In genomic region chr11:60141285-60141608, GRCm38 (mm10) we compare ENCODE assay signal across 8 mouse cellular contexts. TPM values are rescaled to one million over a fixed set of nuclear protein-coding genes. Genes with fewer than 3 reads are reported as not detected.
DNase-seq lines count a peak whose midpoint lies in the region; ATAC-seq and TF ChIP-seq lines count a peak whose summit lies in the region.

No protein-coding gene starts in this region.

- peaks cover 30% of the 10 kb centered on the region for H3K36me3 ChIP-seq in lung, embryonic 14.5 days (ENCODE audit: insufficient read depth)
- peaks cover 29% of the 10 kb centered on the region for H3K36me3 ChIP-seq in embryonic facial prominence, embryonic 13.5 days
- H3K36me3 ChIP-seq in intestine, postnatal 0 days (ENCODE audit: control insufficient read depth, insufficient read depth), result peaks cover 7% of the 10 kb centered on the region
- H3K36me3 ChIP-seq in neural tube, embryonic 15.5 days, result 0 out of 2 replicates have a peak, but pooled peaks cover 9% of the 10 kb centered on the region

- ATAC-seq in lung, embryonic 14.5 days (ENCODE audit: insufficient read depth), result peak; percentile 23; the same call in 1 of the 2 replicates
- no peak for ATAC-seq in embryonic facial prominence, embryonic 13.5 days (ENCODE audit: insufficient number of reproducible peaks, insufficient read depth, low FRiP score, low TSS enrichment, low read depth)
- no peak for ATAC-seq in intestine, postnatal 0 days
- peak; percentile 4; the same call in 1 of the 2 replicates for ATAC-seq in neural tube, embryonic 15.5 days (ENCODE audit: low FRiP score)
- ATAC-seq in CD4-positive, CD25-positive, alpha-beta regulatory T cell, adult 4 months, result no peak

- no peak for DNase-seq in lung, embryonic 14.5 days
- DNase-seq in lung, postnatal 10 days, result no peak
- no peak for DNase-seq in adrenal gland, adult 2 months
- DNase-seq in ovary, postnatal 14 days (ENCODE audit: low spot score), result no peak

- H3K4me1 ChIP-seq in lung, embryonic 14.5 days (ENCODE audit: insufficient read depth), result peaks cover 24% of the 10 kb centered on the region
- peaks cover 40% of the 10 kb centered on the region for H3K4me1 ChIP-seq in embryonic facial prominence, embryonic 13.5 days
- H3K4me1 ChIP-seq in intestine, postnatal 0 days (replicated peaks; ENCODE audit: control insufficient read depth, insufficient read depth, low read length), result peaks cover 3% of the 10 kb centered on the region
- H3K4me1 ChIP-seq in neural tube, embryonic 15.5 days, result peaks cover 73% of the 10 kb centered on the region

- peak overlapping the region; percentile 3 for H3K9ac ChIP-seq in lung, embryonic 14.5 days
- H3K9ac ChIP-seq in embryonic facial prominence, embryonic 13.5 days, result peak overlapping the region; percentile 60
- no peak overlapping the region for H3K9ac ChIP-seq in intestine, postnatal 0 days (ENCODE audit: low read depth, low read length)
- H3K9ac ChIP-seq in neural tube, embryonic 15.5 days (replicated peaks), result peak overlapping the region; percentile 84

- peak overlapping the region; percentile 84 for H3K4me2 ChIP-seq in lung, embryonic 14.5 days
- H3K4me2 ChIP-seq in embryonic facial prominence, embryonic 13.5 days, result peak overlapping the region; percentile 91
- H3K4me2 ChIP-seq in intestine, postnatal 0 days (replicated peaks; ENCODE audit: low read depth), result peak overlapping the region; percentile 100
- peak overlapping the region; percentile 90 for H3K4me2 ChIP-seq in neural tube, embryonic 15.5 days

- H3K27me3 ChIP-seq in lung, embryonic 14.5 days (ENCODE audit: insufficient read depth, low read length), result no peaks in the 10 kb centered on the region
- H3K27me3 ChIP-seq in embryonic facial prominence, embryonic 13.5 days, result no peaks in the 10 kb centered on the region
- no peaks in the 10 kb centered on the region for H3K27me3 ChIP-seq in intestine, postnatal 0 days (replicated peaks; ENCODE audit: control insufficient read depth, insufficient read depth, low read length)
- no peaks in the 10 kb centered on the region for H3K27me3 ChIP-seq in neural tube, embryonic 15.5 days (replicated peaks)

- no peak overlapping the region for H3K27ac ChIP-seq in lung, embryonic 14.5 days (ENCODE audit: low read depth)
- H3K27ac ChIP-seq in embryonic facial prominence, embryonic 13.5 days, result no peak overlapping the region
- H3K27ac ChIP-seq in intestine, postnatal 0 days (ENCODE audit: low read depth, low read length), result no peak overlapping the region
- H3K27ac ChIP-seq in neural tube, embryonic 15.5 days (replicated peaks), result peak overlapping the region; percentile 94

- no peaks in the 10 kb centered on the region for H3K9me3 ChIP-seq in lung, embryonic 14.5 days (ENCODE audit: low read depth, low read length)
- no peaks in the 10 kb centered on the region for H3K9me3 ChIP-seq in embryonic facial prominence, embryonic 13.5 days
- no peaks in the 10 kb centered on the region for H3K9me3 ChIP-seq in intestine, postnatal 0 days (ENCODE audit: control insufficient read depth)
- no peaks in the 10 kb centered on the region for H3K9me3 ChIP-seq in neural tube, embryonic 15.5 days (replicated peaks)

- H3K4me3 ChIP-seq in lung, embryonic 14.5 days (ENCODE audit: low read depth, low read length), result peak overlapping the region; percentile 62
- H3K4me3 ChIP-seq in embryonic facial prominence, embryonic 13.5 days, result peak overlapping the region; percentile 76
- H3K4me3 ChIP-seq in intestine, postnatal 0 days (ENCODE audit: low read depth, low read length), result no peak overlapping the region
- peak overlapping the region; percentile 67 for H3K4me3 ChIP-seq in neural tube, embryonic 15.5 days (replicated peaks)

- WGBS in lung, embryonic 14.5 days, result 17% methylated on average over 7 of the region's 7 CpGs
- WGBS in embryonic facial prominence, embryonic 13.5 days, result 11% methylated on average over 7 of the region's 7 CpGs
- WGBS in intestine, postnatal 0 days, result 54% methylated on average over 7 of the region's 7 CpGs
- 8% methylated on average over 7 of the region's 7 CpGs for WGBS in neural tube, embryonic 15.5 days

- TF ChIP-seq CTCF in lung, embryonic 14.5 days (IDR thresholded peaks at IDR 0.05; ENCODE audit: low read depth), result no peak
- no peak for TF ChIP-seq CTCF in intestine, postnatal 0 days (IDR thresholded peaks at IDR 0.05; ENCODE audit: low read depth)

RNA-seq across cellular contexts. Expression of gene Rai1, which starts 36.4 kb away (rescaled TPM):
- polyA plus RNA-seq in lung, embryonic 14.5 days (2014; fragmentation: Nextera tagmentation; extraction: Ambion mirVana), result 31.8 and 37.8 TPM in 2 replicates
- polyA plus RNA-seq in embryonic facial prominence, embryonic 13.5 days (2015; fragmentation: Nextera tagmentation; extraction: Ambion mirVana), result 27.9 and 28.5 TPM in 2 replicates
- polyA plus RNA-seq in intestine, postnatal 0 days (2015; fragmentation: Nextera tagmentation; extraction: Ambion mirVana), result 10.1 and 10.6 TPM in 2 replicates
- polyA plus RNA-seq in neural tube, embryonic 15.5 days (2015; fragmentation: Nextera tagmentation; extraction: Ambion mirVana), result 26.5 and 27.4 TPM in 2 replicates
- polyA plus RNA-seq in CD4-positive, CD25-positive, alpha-beta regulatory T cell, adult 4 months (2017; shearing (Covaris generic)), result 1 to 10 TPM; 8.4 to 8.9 TPM
- 10 to 100 TPM; 41.4 to 46.7 TPM for total RNA-seq in adrenal gland, adult 2 months (2021)
- 72.1 and 82.5 TPM in 2 replicates for polyA plus RNA-seq in adrenal gland, adult 2 months (2012; rRNA removed)

Comparison
In these comparisons a context has a peak if more than half of its experiments do, and no peak if none do; other contexts are left out.
1. ATAC-seq: peak in lung, embryonic 14.5 days (single experiment) and neural tube, embryonic 15.5 days (single experiment); none in embryonic facial prominence, embryonic 13.5 days (single experiment), intestine, postnatal 0 days (single experiment) and CD4-positive, CD25-positive, alpha-beta regulatory T cell, adult 4 months (single experiment).
2. Peak in every context shown above with its lines, with median percentiles within 50 percentile points of each other: H3K4me2 ChIP-seq.